Mouse (Mus musculus) layer of hippocampus, adult 9-11 months (tissue): Measurements from ENCODE around the gene 0610030E20Rik.
A peak's percentile ranks its signal among the peaks of the same experiment; 100 is the strongest.

ENCODE experiments used
- DNase-seq: peaks from one replicate; pipeline ENCODE4 v3.0.0; 2022

Gene 0610030E20Rik

GRCm38 (mm10) chr6:72396837-72397251 lies 49.7 kb downstream of the 0610030E20Rik start:
- DNase-seq: no peak

GRCm38 (mm10) chr6:72399967-72400366 lies 52.9 kb downstream of the 0610030E20Rik start:
- DNase-seq: no peak

GRCm38 (mm10) chr6:72401875-72402274 lies 54.8 kb downstream of the 0610030E20Rik start:
- peak; percentile 59 for DNase-seq
